Mouse (Mus musculus): ENCODE measurements around the gene Nkx1-1. TPM values are rescaled to one million over a fixed set of nuclear protein-coding genes. Genes with fewer than 3 reads are reported as not detected.
A peak's percentile ranks its signal among the peaks of the same experiment; 100 is the strongest.

Nkx1-1 gene
- polyA plus RNA-seq (2015; fragmentation: Nextera tagmentation; extraction: Ambion mirVana), result not detected in 2 replicates

- peak within 1 kb of the TSS; percentile 14 for H3K4me3 ChIP-seq (ENCODE audit: low read length)
- ATAC-seq (ENCODE audit: low read depth), result no peak
- no peak within 1 kb of the TSS for H3K9ac ChIP-seq (ENCODE audit: low read length)
- peaks cover 9% of the 10 kb centered on the region; the same call in 1 of the 2 replicates for H3K4me1 ChIP-seq (replicated peaks; ENCODE audit: control insufficient read depth, insufficient read depth, low read length)
- no peaks in the 10 kb centered on the region for H3K9me3 ChIP-seq (ENCODE audit: control insufficient read depth, low read length)
- WGBS, result 2% methylated on average over 66 of the region's 90 CpGs
- H3K27ac ChIP-seq (ENCODE audit: low read length), result no peak within 1 kb of the TSS
- peaks cover 96% of the 10 kb centered on the region for H3K27me3 ChIP-seq (ENCODE audit: control insufficient read depth, insufficient read depth, low read depth, low read length)
- H3K4me2 ChIP-seq (ENCODE audit: low read depth, low read length), result peak within 1 kb of the TSS; percentile 18
- no peaks in the 10 kb centered on the region for H3K36me3 ChIP-seq (ENCODE audit: control insufficient read depth, insufficient read depth, low read length)
Measured at GRCm38 (mm10) chr5:33433201-33434138, at the start of gene Nkx1-1. Gene Nkx1-1, minus strand, starts transcription at chr5:33433976.

DNA sequence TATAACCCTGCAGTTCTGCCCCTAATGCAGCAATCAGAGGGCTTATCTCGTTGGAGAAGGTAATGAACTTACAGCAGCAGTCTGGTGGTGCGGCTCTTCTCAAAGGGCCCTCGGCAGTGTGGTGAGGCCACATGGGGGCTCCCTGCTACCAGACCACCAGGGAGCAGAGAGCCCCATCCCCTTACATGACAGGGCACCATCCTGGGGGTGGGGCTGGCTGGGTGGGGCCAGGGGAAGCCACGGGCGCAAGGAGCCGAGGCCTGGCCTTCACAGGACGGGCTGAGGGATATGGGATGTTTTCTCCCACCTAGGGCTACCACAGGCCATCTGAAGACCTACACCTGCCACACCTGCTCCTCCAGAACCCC, 47.5 kb upstream of the Nkx1-1 start:
- Histone ChIP-seq H3K36me3 (ENCODE audit: control insufficient read depth, insufficient read depth, low read length) (no peaks in the 10 kb centered on the region), H3K4me2 (ENCODE audit: low read depth, low read length) (no peak overlapping the region), H3K27me3 (ENCODE audit: control insufficient read depth, insufficient read depth, low read depth, low read length) (no peaks in the 10 kb centered on the region), H3K4me3 (ENCODE audit: low read length) (no peak overlapping the region), H3K9ac (ENCODE audit: low read length) (no peak overlapping the region), H3K27ac (ENCODE audit: low read length) (no peak overlapping the region), H3K9me3 (ENCODE audit: control insufficient read depth, low read length) (no peaks in the 10 kb centered on the region), H3K4me1 (replicated peaks; ENCODE audit: control insufficient read depth, insufficient read depth, low read length) (no peaks in the 10 kb centered on the region)
- 28% methylated on average over 7 of the region's 7 CpGs for WGBS
- no peak for ATAC-seq (ENCODE audit: low read depth)

DNA sequence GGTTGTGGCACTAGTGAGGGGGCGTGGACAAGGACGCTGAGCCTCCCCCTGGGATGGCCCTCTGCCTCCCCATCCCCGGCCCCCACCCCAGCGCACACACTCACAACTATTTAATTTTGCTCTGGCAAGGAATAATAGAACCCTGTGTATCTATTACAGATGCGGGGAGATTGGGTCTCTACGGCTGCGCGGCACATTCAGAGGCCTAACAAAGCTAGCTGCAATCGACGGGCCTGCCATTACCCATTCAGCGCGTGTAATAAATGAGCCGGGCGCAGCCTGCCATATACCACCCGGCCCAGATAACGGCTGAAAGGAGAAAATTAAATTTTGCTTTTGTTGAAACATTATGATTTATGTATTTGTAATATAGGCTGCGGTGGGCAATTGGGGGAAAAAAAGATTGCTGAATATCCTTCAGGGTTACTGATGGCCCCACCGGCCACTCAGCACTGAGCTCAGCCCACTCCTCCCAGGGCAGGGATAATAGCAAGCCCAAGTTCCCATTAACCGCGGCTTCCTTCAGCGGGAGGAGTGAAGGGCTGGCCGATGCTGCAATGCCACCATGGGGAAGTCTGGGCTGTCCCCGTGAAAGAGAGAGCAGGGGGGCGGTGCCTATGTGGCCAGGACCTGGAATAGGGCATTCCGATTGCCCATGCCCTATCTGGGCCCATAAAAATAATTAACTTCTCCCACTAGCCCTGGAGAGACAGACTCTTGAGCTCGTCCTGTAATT, 47.0 kb upstream of the Nkx1-1 start:
- no peaks in the 10 kb centered on the region for H3K36me3 ChIP-seq (ENCODE audit: control insufficient read depth, insufficient read depth, low read length)
- H3K27me3 ChIP-seq (ENCODE audit: control insufficient read depth, insufficient read depth, low read depth, low read length), result no peaks in the 10 kb centered on the region
- 65% methylated on average over 26 of the region's 26 CpGs for WGBS
- H3K9me3 ChIP-seq (ENCODE audit: control insufficient read depth, low read length), result no peaks in the 10 kb centered on the region
- H3K9ac ChIP-seq (ENCODE audit: low read length), result no peak overlapping the region
- H3K4me1 ChIP-seq (replicated peaks; ENCODE audit: control insufficient read depth, insufficient read depth, low read length), result no peaks in the 10 kb centered on the region
- no peak for ATAC-seq (ENCODE audit: low read depth)
- no peak overlapping the region for H3K27ac ChIP-seq (ENCODE audit: low read length)
- H3K4me2 ChIP-seq (ENCODE audit: low read depth, low read length), result no peak overlapping the region
- no peak overlapping the region for H3K4me3 ChIP-seq (ENCODE audit: low read length)

DNA sequence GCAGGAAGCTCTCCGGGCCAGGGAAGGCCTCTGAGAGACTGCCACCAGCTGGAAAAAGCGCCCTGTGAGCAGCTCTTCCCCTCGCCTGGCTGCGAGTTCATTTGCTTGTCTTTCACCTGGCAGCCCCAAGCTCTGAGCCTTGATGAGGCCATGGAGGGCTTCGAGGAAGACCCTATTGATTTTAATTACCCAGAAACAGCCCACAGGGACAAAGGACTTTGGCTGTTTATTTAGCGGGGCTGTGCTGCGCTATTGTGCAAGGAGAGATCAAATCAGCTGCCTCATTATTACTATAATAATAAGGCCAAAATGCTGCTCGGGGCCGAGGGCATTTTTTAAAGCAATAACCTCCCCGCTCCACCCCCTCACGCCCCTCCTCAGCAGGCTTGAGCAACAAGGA, 31.7 kb upstream of the Nkx1-1 start:
- Histone ChIP-seq H3K4me1 (replicated peaks; ENCODE audit: control insufficient read depth, insufficient read depth, low read length) (no peaks in the 10 kb centered on the region), H3K4me2 (ENCODE audit: low read depth, low read length) (no peak overlapping the region), H3K4me3 (ENCODE audit: low read length) (no peak overlapping the region), H3K27ac (ENCODE audit: low read length) (no peak overlapping the region), H3K9ac (ENCODE audit: low read length) (no peak overlapping the region), H3K9me3 (ENCODE audit: control insufficient read depth, low read length) (no peaks in the 10 kb centered on the region), H3K27me3 (ENCODE audit: control insufficient read depth, insufficient read depth, low read depth, low read length) (no peaks in the 10 kb centered on the region), H3K36me3 (ENCODE audit: control insufficient read depth, insufficient read depth, low read length) (no peaks in the 10 kb centered on the region)
- ATAC-seq (ENCODE audit: low read depth), result no peak
- whole genome bisulfite sequencing, result 62% methylated on average over 11 of the region's 11 CpGs

GRCm38 (mm10) chr5:33464390-33464789, 30.6 kb upstream of the Nkx1-1 start:
- 53% methylated on average over 7 of the region's 7 CpGs for WGBS

DNA sequence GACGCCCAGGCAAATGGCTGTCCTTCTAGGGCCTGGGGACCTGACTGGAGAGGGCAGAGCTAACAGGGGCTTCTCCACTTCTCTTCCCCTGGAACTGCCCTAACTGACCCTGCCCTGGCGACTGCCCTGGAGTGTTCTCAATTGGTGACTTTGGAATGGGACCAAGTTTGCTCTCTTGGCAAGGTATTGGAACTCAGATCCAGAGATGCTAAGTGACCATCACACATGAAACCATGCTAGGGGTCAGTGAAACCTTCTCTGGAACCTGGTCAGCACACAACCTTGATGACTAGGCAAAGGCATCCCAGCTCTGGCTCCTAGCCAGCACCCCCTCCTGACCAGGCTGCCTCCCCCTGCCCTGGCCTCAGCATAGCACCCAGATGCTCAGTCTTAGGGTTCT, 25.3 kb upstream of the Nkx1-1 start:
- H3K4me3 ChIP-seq (ENCODE audit: low read length), result no peak overlapping the region
- no peak for ATAC-seq (ENCODE audit: low read depth)
- H3K27ac ChIP-seq (ENCODE audit: low read length), result no peak overlapping the region
- no peaks in the 10 kb centered on the region for H3K4me1 ChIP-seq (replicated peaks; ENCODE audit: control insufficient read depth, insufficient read depth, low read length)
- H3K4me2 ChIP-seq (ENCODE audit: low read depth, low read length), result no peak overlapping the region
- H3K9ac ChIP-seq (ENCODE audit: low read length), result no peak overlapping the region
- WGBS, result 42% methylated on average over 2 of the region's 2 CpGs
- H3K36me3 ChIP-seq (ENCODE audit: control insufficient read depth, insufficient read depth, low read length), result no peaks in the 10 kb centered on the region
- H3K27me3 ChIP-seq (ENCODE audit: control insufficient read depth, insufficient read depth, low read depth, low read length), result no peaks in the 10 kb centered on the region
- no peaks in the 10 kb centered on the region for H3K9me3 ChIP-seq (ENCODE audit: control insufficient read depth, low read length)

More at GRCm38 (mm10) chr5:33464390-33464789, 30.6 kb upstream of the Nkx1-1 start:
- no peak for ATAC-seq (ENCODE audit: low read depth)
- H3K4me1 ChIP-seq (replicated peaks; ENCODE audit: control insufficient read depth, insufficient read depth, low read length), result no peaks in the 10 kb centered on the region
- no peaks in the 10 kb centered on the region for H3K36me3 ChIP-seq (ENCODE audit: control insufficient read depth, insufficient read depth, low read length)
- H3K4me3 ChIP-seq (ENCODE audit: low read length), result no peak overlapping the region
- H3K27ac ChIP-seq (ENCODE audit: low read length), result no peak overlapping the region
- H3K27me3 ChIP-seq (ENCODE audit: control insufficient read depth, insufficient read depth, low read depth, low read length), result no peaks in the 10 kb centered on the region
- H3K4me2 ChIP-seq (ENCODE audit: low read depth, low read length), result no peak overlapping the region
- no peaks in the 10 kb centered on the region for H3K9me3 ChIP-seq (ENCODE audit: control insufficient read depth, low read length)
- no peak overlapping the region for H3K9ac ChIP-seq (ENCODE audit: low read length)

- H3K4me1 ChIP-seq (replicated peaks; ENCODE audit: control insufficient read depth, insufficient read depth, low read length), result no peaks in the 10 kb centered on the region
- 41% methylated on average over 3 of the region's 3 CpGs for WGBS
Measured at GRCm38 (mm10) chr5:33458132-33458622, 24.4 kb upstream of the Nkx1-1 start.

GRCm38 (mm10) chr5:33455737-33456136, 22.0 kb upstream of the Nkx1-1 start:
- Histone ChIP-seq H3K9ac (ENCODE audit: low read length) (no peak overlapping the region), H3K9me3 (ENCODE audit: control insufficient read depth, low read length) (no peaks in the 10 kb centered on the region), H3K27ac (ENCODE audit: low read length) (no peak overlapping the region), H3K36me3 (ENCODE audit: control insufficient read depth, insufficient read depth, low read length) (no peaks in the 10 kb centered on the region), H3K4me3 (ENCODE audit: low read length) (no peak overlapping the region), H3K4me1 (replicated peaks; ENCODE audit: control insufficient read depth, insufficient read depth, low read length) (no peaks in the 10 kb centered on the region), H3K4me2 (ENCODE audit: low read depth, low read length) (no peak overlapping the region), H3K27me3 (ENCODE audit: control insufficient read depth, insufficient read depth, low read depth, low read length) (no peaks in the 10 kb centered on the region)
- no peak for ATAC-seq (ENCODE audit: low read depth)
- 48% methylated on average over 8 of the region's 8 CpGs for WGBS

More at GRCm38 (mm10) chr5:33458132-33458622, 24.4 kb upstream of the Nkx1-1 start:
- Histone ChIP-seq H3K27ac (ENCODE audit: low read length) (no peak overlapping the region), H3K36me3 (ENCODE audit: control insufficient read depth, insufficient read depth, low read length) (no peaks in the 10 kb centered on the region), H3K9ac (ENCODE audit: low read length) (no peak overlapping the region), H3K9me3 (ENCODE audit: control insufficient read depth, low read length) (no peaks in the 10 kb centered on the region), H3K4me3 (ENCODE audit: low read length) (no peak overlapping the region), H3K4me2 (ENCODE audit: low read depth, low read length) (no peak overlapping the region), H3K27me3 (ENCODE audit: control insufficient read depth, insufficient read depth, low read depth, low read length) (no peaks in the 10 kb centered on the region)
- ATAC-seq (ENCODE audit: low read depth), result no peak

- peaks cover 27% of the 10 kb centered on the region for H3K27me3 ChIP-seq (ENCODE audit: control insufficient read depth, insufficient read depth, low read depth, low read length)
- 43% methylated on average over 9 of the region's 9 CpGs for WGBS
Measured at GRCm38 (mm10) chr5:33443794-33444193, 10.0 kb upstream of the Nkx1-1 start.

More at GRCm38 (mm10) chr5:33443794-33444193, 10.0 kb upstream of the Nkx1-1 start:
- no peak for ATAC-seq (ENCODE audit: low read depth)
- no peak overlapping the region for H3K4me2 ChIP-seq (ENCODE audit: low read depth, low read length)
- H3K4me1 ChIP-seq (replicated peaks; ENCODE audit: control insufficient read depth, insufficient read depth, low read length), result peaks cover 6% of the 10 kb centered on the region; the same call in 1 of the 2 replicates
- no peaks in the 10 kb centered on the region for H3K36me3 ChIP-seq (ENCODE audit: control insufficient read depth, insufficient read depth, low read length)
- no peak overlapping the region for H3K27ac ChIP-seq (ENCODE audit: low read length)
- H3K4me3 ChIP-seq (ENCODE audit: low read length), result no peak overlapping the region
- H3K9ac ChIP-seq (ENCODE audit: low read length), result no peak overlapping the region
- no peaks in the 10 kb centered on the region for H3K9me3 ChIP-seq (ENCODE audit: control insufficient read depth, low read length)
